Mouse (Mus musculus) cerebellum, postnatal 14 days (tissue): ENCODE data around the gene Ces2e.
"Not testable (repeated sequence)": the region's sequence is repeated elsewhere in the genome, so short reads cannot be mapped to it uniquely, and the experiment has no call there.

ENCODE experiments used
- DNase-seq, 2 experiments: peaks; one replicate each; pipeline ENCODE4 v3.0.0; 2021; ENCODE audit warnings: mixed read lengths in 2 of 2

Gene Ces2e

DNA sequence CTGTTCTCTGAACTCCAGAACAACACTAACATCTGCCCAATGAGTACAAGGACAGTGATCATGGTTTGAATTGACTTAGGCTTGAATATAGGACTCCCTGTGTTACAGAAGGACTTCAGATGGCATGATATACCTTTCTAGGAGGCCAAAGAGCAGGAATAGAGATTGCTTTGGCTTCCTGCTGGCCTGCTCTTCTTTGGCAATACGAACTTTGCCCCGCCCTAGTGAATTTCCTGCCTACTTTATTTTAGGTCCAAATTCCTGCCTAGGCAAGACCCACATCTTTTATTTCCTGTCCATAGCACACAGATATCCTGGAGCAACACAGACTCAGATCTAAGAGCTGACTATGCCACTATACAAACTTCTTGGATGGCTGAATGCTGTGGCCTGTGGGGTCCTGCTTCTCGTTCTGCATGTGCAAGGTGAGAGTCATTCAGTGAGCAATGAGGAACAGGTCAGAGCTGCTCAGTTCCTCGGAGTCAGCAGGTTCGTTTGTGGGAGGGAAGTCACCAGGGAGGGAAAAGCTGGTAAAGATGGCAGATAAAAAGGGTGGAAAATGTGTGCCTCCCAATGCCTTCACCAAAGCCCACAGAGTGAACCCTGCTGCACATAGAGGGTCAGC lies at the start of gene Ces2e:
TSS of gene Ces2e (plus strand) at position 289 of the 625 bp plus-strand sequence.
- DNase-seq, result no peak

DNA sequence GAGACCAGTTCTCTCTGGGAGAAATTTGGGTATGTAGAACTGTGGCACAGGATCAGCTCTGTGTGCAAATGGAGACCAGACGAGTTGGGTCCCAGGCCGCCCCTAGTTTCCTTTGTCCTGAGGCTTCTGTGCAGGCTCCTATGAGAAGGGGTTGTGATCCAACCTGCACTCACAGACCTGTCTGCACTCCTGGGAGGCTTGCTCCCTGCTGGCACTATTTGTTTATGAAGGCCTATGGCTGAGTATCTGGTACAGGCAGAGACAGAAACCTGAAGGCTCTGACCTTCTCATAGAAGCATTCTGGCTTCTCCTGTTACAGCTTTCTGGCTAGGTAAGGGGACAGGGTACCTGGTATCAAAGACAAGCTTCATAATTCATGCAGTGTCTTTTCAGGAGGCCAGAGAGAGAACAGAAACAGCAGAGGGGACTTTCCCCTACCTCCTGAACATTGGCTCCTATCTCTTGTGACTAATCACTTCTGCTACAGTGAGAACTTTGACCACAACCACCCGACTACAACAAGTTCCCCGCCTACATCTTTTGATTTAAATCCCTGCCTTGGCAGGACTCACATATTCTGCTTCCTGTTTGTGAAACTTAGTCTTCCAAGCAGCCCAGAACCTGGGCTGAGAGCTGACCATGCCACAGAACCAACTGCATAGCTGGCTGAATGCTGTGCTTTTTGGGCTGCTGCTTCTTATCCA lies 39.7 kb upstream of the Ces2e start:
- DNase-seq, result not testable (repeated sequence)

DNA sequence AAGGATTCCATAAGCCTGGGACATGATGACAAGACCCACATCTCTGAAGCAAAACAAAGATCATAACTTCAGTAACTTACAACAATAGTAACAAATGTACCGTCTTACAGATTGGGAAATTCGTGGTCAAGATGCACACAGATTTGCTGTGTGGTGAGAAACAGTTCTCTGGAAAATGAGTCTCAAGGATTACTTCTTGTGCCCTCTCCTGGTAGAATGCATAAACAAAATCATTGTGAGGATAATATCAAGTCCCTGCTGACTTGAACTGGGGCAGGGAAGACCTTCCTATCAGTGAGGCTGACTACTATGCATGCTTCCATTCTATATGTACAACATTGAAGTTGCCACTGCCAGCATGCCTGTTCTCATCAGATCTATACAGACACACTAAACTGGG lies 24.3 kb upstream of the Ces2e start:
- DNase-seq, result no peak

- DNase-seq, result no peak
Measured at GRCm38 (mm10) chr8:104907111-104907510, 18.9 kb upstream of the Ces2e start.

GRCm38 (mm10) chr8:104909021-104909420 lies 17.0 kb upstream of the Ces2e start:
- peak; percentile 91 for DNase-seq

- peak; percentile 51 to 57 for DNase-seq
Measured at GRCm38 (mm10) chr8:104909651-104910050, 16.4 kb upstream of the Ces2e start.

DNA sequence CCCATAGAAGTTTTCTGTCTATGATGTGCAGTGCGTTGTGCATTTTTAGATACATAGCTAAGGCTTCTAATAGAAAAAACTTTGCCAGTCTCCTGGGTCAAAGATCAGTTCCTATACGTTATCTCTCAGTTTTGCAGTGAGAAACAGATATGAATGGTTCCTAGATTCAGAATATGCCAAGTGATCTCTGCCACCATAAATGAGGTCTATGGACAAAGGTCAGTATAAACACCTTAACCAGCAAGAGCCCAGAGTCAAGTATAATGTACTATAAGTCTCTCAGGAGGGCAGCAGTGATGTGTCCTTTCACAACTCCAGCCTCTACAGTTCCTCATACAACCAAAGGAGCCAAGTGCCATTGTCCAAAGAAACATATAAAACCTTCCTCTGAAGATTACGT lies 1.2 kb downstream of the Ces2e start:
- DNase-seq, result no peak

DNA sequence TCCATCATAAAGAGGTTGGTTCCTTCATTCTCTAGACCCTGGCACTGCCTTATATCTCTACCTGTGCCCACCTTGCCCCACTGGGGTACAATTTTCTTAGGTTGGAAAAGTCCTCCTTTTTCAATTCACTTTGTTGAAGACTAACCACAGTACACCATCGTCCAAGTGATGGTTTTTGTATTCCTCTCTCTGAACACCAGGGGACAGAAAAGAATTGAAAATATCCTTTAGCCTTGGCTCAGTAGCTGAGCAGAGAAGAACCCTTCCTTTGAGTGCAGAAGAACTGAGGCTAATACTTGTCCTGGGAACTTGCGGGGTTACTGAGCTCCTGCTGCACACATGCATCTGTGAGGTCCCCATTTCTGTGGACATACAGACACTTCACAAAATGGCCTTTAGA lies 18.6 kb downstream of the Ces2e start:
- no peak for DNase-seq

- DNase-seq, result no peak
Measured at GRCm38 (mm10) chr8:104947056-104947455, 21.0 kb downstream of the Ces2e start, which contains the start of gene Ces2f. Gene Ces2f (plus strand): TSS chr8:104947356.

- no peak for DNase-seq
Measured at GRCm38 (mm10) chr8:104949031-104949430, 23.0 kb downstream of the Ces2e start.

GRCm38 (mm10) chr8:104961537-104961961 lies 35.5 kb downstream of the Ces2e start, which contains the start of gene Ces2g:
Gene Ces2g (plus strand): TSS chr8:104961718.
- DNase-seq, result peak; percentile 32 to 56

DNA sequence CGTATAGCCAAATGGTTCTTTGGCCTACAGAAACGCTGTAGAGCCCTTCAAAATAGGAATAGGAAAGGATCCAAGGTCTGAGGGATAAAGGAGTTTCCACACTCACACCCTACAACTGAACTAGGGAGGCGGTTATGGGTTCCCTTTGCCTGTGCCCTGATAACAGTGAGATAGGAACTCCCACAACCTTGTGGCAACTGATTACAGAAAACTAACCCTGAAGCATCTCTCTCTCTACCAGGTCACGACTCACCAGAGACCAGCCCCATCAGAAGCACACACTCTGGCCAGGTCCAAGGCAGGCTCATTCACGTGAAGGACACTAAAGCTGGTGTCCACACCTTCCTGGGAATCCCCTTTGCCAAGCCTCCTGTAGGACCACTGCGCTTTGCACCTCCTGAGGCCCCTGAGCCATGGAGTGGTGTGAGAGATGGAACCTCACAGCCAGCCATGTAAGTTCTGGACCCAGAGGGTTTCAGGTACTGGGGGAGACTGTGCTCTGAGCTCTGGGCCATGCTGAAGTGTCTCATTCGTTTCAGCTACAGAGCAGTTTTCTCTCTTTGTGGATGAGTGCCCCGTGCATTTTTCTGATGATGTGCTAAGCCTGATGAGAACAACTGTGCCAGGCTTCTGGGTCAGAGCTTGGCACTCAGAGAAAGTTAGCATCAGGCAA lies 36.3 kb downstream of the Ces2e start:
- no peak for DNase-seq

GRCm38 (mm10) chr8:104963375-104963894 lies 37.4 kb downstream of the Ces2e start:
- DNase-seq, result no peak

- DNase-seq, result peak in 1 of 2 experiments; percentile 6
Measured at GRCm38 (mm10) chr8:104984126-104984525, 58.1 kb downstream of the Ces2e start.
